Mouse (Mus musculus): ENCODE results near the gene Mmp11. TPM values are rescaled to one million over a fixed set of nuclear protein-coding genes. Genes with fewer than 3 reads are reported as not detected.
"Not testable (repeated sequence)": the region's sequence is repeated elsewhere in the genome, so short reads cannot be mapped to it uniquely, and the experiment has no call there.

Gene Mmp11
- total RNA-seq, 2 experiments from 2014 or later: 8.6 to 9.9 TPM

DNA sequence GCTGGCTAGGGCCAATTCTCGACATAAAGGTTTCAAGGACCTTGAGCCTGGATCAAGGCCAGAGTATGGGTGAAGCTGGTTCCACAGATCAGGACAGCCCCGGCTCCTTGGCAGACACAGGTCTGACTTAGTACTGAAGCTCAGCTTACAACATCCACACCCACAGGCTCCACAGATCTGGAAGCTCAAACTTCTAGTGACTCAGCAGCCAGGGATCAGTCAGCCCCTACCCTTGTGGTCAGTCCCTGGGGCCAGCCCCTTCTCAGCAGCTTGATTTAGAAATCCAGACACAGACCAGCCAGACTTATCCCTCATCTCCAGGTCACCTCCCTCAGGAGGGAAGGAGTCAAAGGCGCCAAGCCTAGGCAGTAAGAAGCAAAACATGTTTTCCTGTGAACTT, 37.5 kb downstream of the Mmp11 start:
- DNase-seq: peak; percentile 72 to 74
- intact Hi-C loops (cut with DNase I): no loop called here

- DNase-seq: no peak
- intact Hi-C loops (cut with DNase I): no loop called here
These were observed 38.2 kb downstream of the Mmp11 start for GRCm38 (mm10) chr10:75898039-75898564.

DNA sequence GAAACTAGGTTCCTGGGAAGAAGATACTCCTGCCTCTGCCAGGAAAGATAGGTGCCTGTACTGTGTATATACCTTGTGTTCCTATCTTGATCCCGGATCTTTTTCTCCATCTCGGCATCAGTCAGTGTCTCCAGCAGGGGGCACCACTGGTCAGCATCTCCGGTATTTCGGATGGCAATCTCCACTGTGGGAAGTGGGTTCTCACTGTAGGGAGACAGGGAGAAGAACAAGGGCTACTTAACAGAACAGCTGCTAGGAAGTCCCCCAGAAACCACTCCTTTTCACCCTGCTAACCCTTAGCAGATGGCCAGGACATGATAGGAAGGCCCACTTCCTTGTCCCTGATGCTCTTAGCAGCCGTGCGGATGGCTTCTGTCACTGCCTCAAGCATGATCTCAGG, 38.9 kb downstream of the Mmp11 start:
- DNase-seq: peak; percentile 50 to 76
- intact Hi-C loops (cut with DNase I): loop anchor here (1.0 kb wide), 1 partner anchor 54 kb away; no protein-coding TSS in a partner anchor

DNA sequence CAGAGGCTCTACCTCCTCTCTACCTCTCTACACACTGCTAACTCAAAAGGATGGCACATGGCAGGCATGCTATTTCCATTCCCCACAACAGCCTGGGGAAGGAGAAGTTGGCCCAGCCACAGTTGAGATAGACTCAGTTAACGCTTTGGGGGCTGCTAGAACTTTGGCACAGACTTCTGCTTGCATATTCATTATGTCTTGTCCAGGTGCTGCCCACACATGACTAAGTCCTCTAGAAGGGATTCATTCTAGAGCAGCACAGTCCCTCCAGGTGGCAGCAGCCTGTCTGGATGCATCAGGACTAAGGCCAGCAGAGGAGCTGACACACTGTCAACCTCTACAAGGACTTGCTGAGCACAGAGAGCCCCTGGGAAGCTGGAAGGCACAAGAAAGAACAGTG, 40.1 kb downstream of the Mmp11 start:
- DNase-seq: no peak
- intact Hi-C loops (cut with DNase I): no loop called here

DNA sequence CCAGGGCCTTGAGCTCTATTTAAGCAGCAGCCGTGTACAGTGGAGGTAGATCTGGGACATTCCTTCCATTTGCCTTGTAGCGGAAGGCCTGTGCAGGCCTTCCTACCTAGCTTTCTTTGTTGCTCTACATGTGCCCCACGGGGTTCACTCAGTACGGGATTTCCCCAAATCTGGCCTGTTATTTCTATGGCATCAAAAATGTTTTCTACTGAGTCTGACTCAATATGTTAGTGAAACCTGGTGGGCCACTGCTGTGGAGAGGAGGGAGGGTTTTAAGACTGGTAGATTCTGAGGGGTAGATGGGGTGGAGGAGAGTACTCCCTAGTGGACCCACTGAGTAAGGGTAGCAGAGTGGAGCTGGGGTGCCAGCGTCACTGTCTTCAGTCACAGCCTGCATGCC, 40.6 kb downstream of the Mmp11 start:
- intact Hi-C loops (cut with DNase I): no loop called here
- DNase-seq: no peak

DNA sequence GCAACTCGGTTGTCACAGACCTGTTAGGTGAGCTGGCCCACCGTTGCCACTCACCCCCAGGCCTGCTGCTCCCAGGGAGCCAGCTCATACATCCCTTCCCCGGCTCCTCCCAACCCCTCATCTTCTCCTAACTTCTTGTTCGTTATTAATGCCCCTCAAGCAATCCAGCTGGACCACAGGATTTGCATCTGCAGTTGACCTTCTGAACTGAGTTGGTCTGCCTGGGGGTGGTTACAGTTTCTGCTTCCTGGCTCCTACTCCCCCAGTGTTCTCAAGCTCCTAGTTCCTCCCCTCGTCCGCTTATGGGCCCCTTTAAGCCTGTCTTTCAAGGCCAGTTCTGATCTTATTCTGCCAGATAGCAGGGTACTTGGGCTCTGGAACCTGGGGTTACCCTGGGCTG, 41.7 kb downstream of the Mmp11 start:
- intact Hi-C loops (cut with DNase I): no loop called here
- no peak for DNase-seq

GRCm38 (mm10) chr10:75893089-75893750, 43.1 kb downstream of the Mmp11 start, which contains the start of gene Derl3:
Derl3 (plus strand) TSS chr10:75893413.
- intact Hi-C loops (cut with DNase I): no loop called here
- DNase-seq: peak; percentile 90 to 91

- DNase-seq: peak in 1 of 2 experiments; percentile 40
These were observed 46.7 kb downstream of the Mmp11 start for GRCm38 (mm10) chr10:75889406-75890153.

GRCm38 (mm10) chr10:75887504-75887903, 48.8 kb downstream of the Mmp11 start:
- DNase-seq: not testable (repeated sequence)
- intact Hi-C loops (cut with DNase I): loop anchor here (10.0 kb wide), 1 partner anchor 317 kb away; no protein-coding TSS in a partner anchor

More at GRCm38 (mm10) chr10:75889406-75890153, 46.7 kb downstream of the Mmp11 start:
- intact Hi-C loops (cut with DNase I): loop anchor here (10.0 kb wide), 1 partner anchor 315 kb away; no protein-coding TSS in a partner anchor

DNA sequence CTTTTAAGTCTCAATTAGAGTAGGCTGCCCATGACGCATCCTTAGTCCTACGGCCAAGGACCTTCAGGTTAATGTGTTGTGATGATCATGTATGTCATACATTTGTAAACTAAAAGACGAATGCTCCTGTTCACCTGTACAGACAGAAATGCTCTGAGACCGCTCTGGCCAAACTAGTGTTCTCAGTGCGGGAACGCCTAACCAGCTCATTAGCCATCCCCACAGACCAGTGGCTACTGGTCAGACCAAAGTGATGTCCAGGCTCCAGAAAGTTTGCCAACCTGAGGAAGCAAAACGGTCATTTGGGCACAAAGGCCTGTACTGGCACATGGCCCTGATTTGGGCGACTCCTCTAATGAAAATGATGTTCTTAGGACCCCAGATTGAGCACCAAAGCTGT, 51.6 kb downstream of the Mmp11 start:
- no peak for DNase-seq
- intact Hi-C loops (cut with DNase I): loop anchor here (10.0 kb wide), 1 partner anchor 320 kb away; no protein-coding TSS in a partner anchor

GRCm38 (mm10) chr10:75883232-75883552, 53.1 kb downstream of the Mmp11 start:
- peak; percentile 85 to 91 for DNase-seq
- intact Hi-C loops (cut with DNase I): loop anchor here (1.0 to 10.0 kb wide), 2 partner anchors 68 to 322 kb away; no protein-coding TSS in a partner anchor

GRCm38 (mm10) chr10:75882433-75883231, 53.7 kb downstream of the Mmp11 start:
- intact Hi-C loops (cut with DNase I): loop anchor here (1.0 to 10.0 kb wide), 2 partner anchors 69 to 322 kb away; no protein-coding TSS in a partner anchor
- no peak for DNase-seq

DNA sequence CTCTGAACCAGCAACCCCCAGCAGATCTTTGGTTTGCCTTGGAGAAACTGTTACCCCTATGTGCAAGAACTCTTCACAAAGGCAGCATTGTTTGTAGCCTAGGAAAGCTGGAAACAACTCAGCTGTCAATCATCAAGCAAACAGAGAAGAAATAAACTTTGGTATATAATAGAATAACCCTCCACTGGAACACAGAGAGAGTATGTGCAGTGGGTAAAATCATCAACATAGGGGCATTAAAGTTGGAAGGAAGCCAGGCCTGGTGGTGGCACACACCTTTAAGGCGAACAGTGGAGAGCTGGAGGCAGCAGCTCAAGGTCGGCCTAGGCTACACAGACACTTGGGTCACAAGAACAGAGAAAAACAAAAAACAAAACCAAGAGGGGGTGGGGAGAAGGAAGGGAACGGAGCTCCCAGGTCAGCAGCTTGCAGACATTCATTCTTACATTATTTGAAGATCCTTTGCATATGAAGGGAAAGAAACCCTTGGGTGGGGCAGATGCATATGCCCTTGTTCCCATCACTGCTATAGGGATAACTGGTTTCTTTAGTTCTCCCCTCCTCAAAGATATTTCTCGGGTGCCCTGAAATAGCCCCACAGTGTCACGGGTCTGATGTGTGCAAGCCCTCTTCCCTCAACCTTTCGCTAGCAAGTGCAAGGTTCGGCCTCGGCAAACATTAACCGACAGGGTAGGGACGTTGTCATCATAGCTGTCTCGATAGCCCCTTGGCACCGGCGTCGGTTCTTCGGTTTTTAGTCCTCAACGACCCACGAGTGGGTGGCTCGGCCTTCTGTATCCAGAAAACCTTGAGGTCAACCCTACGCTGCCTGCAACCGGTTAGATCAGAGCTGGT, 54.5 kb downstream of the Mmp11 start:
- no peak for DNase-seq
- intact Hi-C loops (cut with DNase I): loop anchor here (10.0 kb wide), 1 partner anchor 323 kb away; no protein-coding TSS in a partner anchor

GRCm38 (mm10) chr10:75880771-75881577, 55.3 kb downstream of the Mmp11 start:
- intact Hi-C loops (cut with DNase I): loop anchor here (10.0 kb wide), 1 partner anchor 324 kb away; no protein-coding TSS in a partner anchor
- no peak for DNase-seq

GRCm38 (mm10) chr10:75880351-75880750, 55.9 kb downstream of the Mmp11 start:
- no peak for DNase-seq
- intact Hi-C loops (cut with DNase I): loop anchor here (10.0 kb wide), 1 partner anchor 324 kb away; no protein-coding TSS in a partner anchor

- intact Hi-C loops (cut with DNase I): no loop called here
- no peak for DNase-seq
These were observed 57.5 kb downstream of the Mmp11 start for GRCm38 (mm10) chr10:75878836-75879235.

- intact Hi-C loops (cut with DNase I): no loop called here
- DNase-seq: no peak
These were observed 62.6 kb downstream of the Mmp11 start for GRCm38 (mm10) chr10:75873543-75874170.
